ENCODE assay signal across 22 mouse cellular contexts in the genomic region with DNA sequence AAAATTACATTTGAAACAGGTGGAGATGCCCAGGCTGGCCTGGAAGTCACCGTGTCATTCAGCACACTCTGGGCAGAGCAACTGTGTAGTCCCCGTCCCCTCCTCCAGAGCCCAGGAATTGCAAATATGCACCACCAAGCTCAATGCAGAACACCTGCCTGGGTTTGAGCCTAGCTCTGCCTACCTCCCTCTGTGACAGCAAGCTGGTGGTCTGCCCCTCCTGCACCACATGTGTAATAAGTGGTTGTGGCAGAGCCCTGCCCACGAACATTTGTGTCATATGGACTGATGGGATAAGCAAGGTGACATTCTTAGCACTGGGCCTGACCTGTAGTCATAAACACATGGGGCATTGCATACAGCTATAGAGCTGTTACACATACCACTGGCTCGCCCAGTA.
A peak's percentile ranks its signal among the peaks of the same experiment; 100 is the strongest.
DNase-seq lines count a peak whose midpoint lies in the region; ATAC-seq lines count a peak whose summit lies in the region.
"Had no signal": no experiment of that assay in that cellular context is flagged by ENCODE, and none has a peak within 500 bp of the region (broad histone marks: within the 10 kb centered on the region; RNA-seq: fewer than 3 reads in every experiment).

No protein-coding gene starts in this region.

- WGBS in heart, embryonic 16.5 days = 48% methylated on average over 4 of the region's 4 CpGs
- WGBS in midbrain, embryonic 10.5 days = 74% methylated on average over 4 of the region's 4 CpGs
- WGBS in midbrain, embryonic 15.5 days = 79% methylated on average over 4 of the region's 4 CpGs

- no peak overlapping the region for H3K4me2 ChIP-seq in heart, embryonic 16.5 days (ENCODE audit: low read depth, low read length)
- H3K4me2 ChIP-seq in midbrain, embryonic 15.5 days = no peak overlapping the region
- H3K4me2 ChIP-seq: embryonic facial prominence, embryonic 12.5 days; forebrain, embryonic 15.5 days; heart, embryonic 15.5 days; hindbrain, embryonic 14.5 days had no signal

- H3K9ac ChIP-seq in heart, embryonic 16.5 days (ENCODE audit: low read length) = no peak overlapping the region
- no peak overlapping the region for H3K9ac ChIP-seq in midbrain, embryonic 15.5 days
- H3K9ac ChIP-seq: embryonic facial prominence, embryonic 12.5 days; forebrain, embryonic 15.5 days; heart, embryonic 15.5 days; hindbrain, embryonic 14.5 days had no signal

- H3K9me3 ChIP-seq in heart, embryonic 16.5 days (replicated peaks; ENCODE audit: control insufficient read depth, low read length) = peaks cover 5% of the 10 kb centered on the region
- H3K9me3 ChIP-seq in midbrain, embryonic 10.5 days (replicated peaks) = peaks cover 6% of the 10 kb centered on the region; the same call in 1 of the 2 replicates
- H3K9me3 ChIP-seq in midbrain, embryonic 15.5 days = no peaks in the 10 kb centered on the region
- H3K9me3 ChIP-seq: forebrain, embryonic 15.5 days; heart, embryonic 10.5 days; heart, embryonic 15.5 days had no signal

- no peak for DNase-seq in heart, adult 9 months (ENCODE audit: low spot score in 2 of 2)
- no peak for DNase-seq in midbrain, embryonic 10.5 days (ENCODE audit: low spot score)
- DNase-seq in thymus, postnatal 10 days (ENCODE audit: low spot score in 2 of 2) = peak; percentile 41 to 56
- DNase-seq in thymus, postnatal 4 days = peak; percentile 59
- no peak for DNase-seq in cerebellum, postnatal 25 days
- DNase-seq in embryo, embryonic 10.5 days (ENCODE audit: low spot score) = no peak
- DNase-seq: adrenal gland, postnatal 25 days; cerebellum, adult 18-20 months; cerebellum, adult 9-11 months; embryo, embryonic 11 days; gastrocnemius, postnatal 36 days; heart, adult 11 months had no signal

- peak overlapping the region; percentile 37; the same call in 1 of the 2 replicates for H3K27ac ChIP-seq in heart, embryonic 16.5 days (ENCODE audit: low read length)
- H3K27ac ChIP-seq in midbrain, embryonic 10.5 days (replicated peaks) = 0 out of 2 replicates have a peak overlapping the region, but pooled peaks have one; percentile 55
- H3K27ac ChIP-seq in midbrain, embryonic 15.5 days = no peak overlapping the region
- H3K27ac ChIP-seq: embryonic facial prominence, embryonic 12.5 days; forebrain, embryonic 15.5 days; heart, embryonic 10.5 days; heart, embryonic 15.5 days; hindbrain, embryonic 10.5 days; hindbrain, embryonic 14.5 days had no signal

- H3K4me1 ChIP-seq in heart, embryonic 16.5 days (ENCODE audit: control insufficient read depth, insufficient read depth, low read length) = no peaks in the 10 kb centered on the region
- peaks cover 9% of the 10 kb centered on the region; the same call in 1 of the 2 replicates for H3K4me1 ChIP-seq in midbrain, embryonic 10.5 days
- peaks cover 4% of the 10 kb centered on the region; the same call in 1 of the 2 replicates for H3K4me1 ChIP-seq in midbrain, embryonic 15.5 days

- no peaks in the 10 kb centered on the region for H3K27me3 ChIP-seq in heart, embryonic 16.5 days (ENCODE audit: control insufficient read depth, insufficient read depth, low read length)
- H3K27me3 ChIP-seq in midbrain, embryonic 10.5 days (ENCODE audit: low read depth, poor library complexity, severe bottlenecking) = no peaks in the 10 kb centered on the region
- H3K27me3 ChIP-seq in midbrain, embryonic 15.5 days (replicated peaks) = no peaks in the 10 kb centered on the region
- H3K27me3 ChIP-seq: embryonic facial prominence, embryonic 12.5 days; forebrain, embryonic 15.5 days; heart, embryonic 15.5 days; Patski had no signal

- H3K36me3 ChIP-seq in heart, embryonic 16.5 days (ENCODE audit: control insufficient read depth, insufficient read depth) = peaks cover 13% of the 10 kb centered on the region
- H3K36me3 ChIP-seq in midbrain, embryonic 10.5 days = peaks cover 94% of the 10 kb centered on the region
- H3K36me3 ChIP-seq in midbrain, embryonic 15.5 days (replicated peaks) = 0 out of 2 replicates have a peak, but pooled peaks cover 7% of the 10 kb centered on the region

- 0 out of 2 replicates have a peak, but pooled peaks have one; percentile 20 for ATAC-seq in heart, embryonic 16.5 days (replicated peaks; ENCODE audit: extremely low read depth, insufficient read depth, low FRiP score)
- no peak for ATAC-seq in midbrain, embryonic 15.5 days (replicated peaks)
- ATAC-seq: activated CD4-positive, CD25-positive, alpha-beta regulatory T cell, adult 4 months; forebrain, embryonic 15.5 days; Patski had no signal

- no peak overlapping the region for H3K4me3 ChIP-seq in heart, embryonic 16.5 days (ENCODE audit: low read length)
- H3K4me3 ChIP-seq in midbrain, embryonic 10.5 days = no peak overlapping the region
- H3K4me3 ChIP-seq in midbrain, embryonic 15.5 days = no peak overlapping the region
- H3K4me3 ChIP-seq: embryonic facial prominence, embryonic 12.5 days; forebrain, embryonic 15.5 days; heart, embryonic 10.5 days; heart, embryonic 15.5 days; hindbrain, embryonic 10.5 days had no signal

Comparison
In these comparisons a context has a peak if more than half of its experiments do, and no peak if none do; other contexts are left out.
1. DNase-seq: peak in thymus, postnatal 10 days (2 of 2) and thymus, postnatal 4 days (single experiment); none in heart, adult 9 months (0 of 2), midbrain, embryonic 10.5 days (single experiment), cerebellum, postnatal 25 days (0 of 2) and embryo, embryonic 10.5 days (single experiment).